Mouse (Mus musculus) gastrocnemius, adult 18-20 months (tissue): ENCODE results near the gene Crp. TPM values are rescaled to one million over a fixed set of nuclear protein-coding genes. Genes with fewer than 3 reads are reported as not detected.

Experiments used
- DNase-seq: peaks from one replicate; pipeline ENCODE4 v3.0.0; 2021; ENCODE audit warnings: low spot score
- total RNA-seq, 2 experiments: library from RNA; stranded (reverse); gene quantifications; 2 replicates each; pipeline ENCODE4 v1.2.3; 2021

The Crp gene
- total RNA-seq, 2 experiments from 2014 or later: not detected

DNA sequence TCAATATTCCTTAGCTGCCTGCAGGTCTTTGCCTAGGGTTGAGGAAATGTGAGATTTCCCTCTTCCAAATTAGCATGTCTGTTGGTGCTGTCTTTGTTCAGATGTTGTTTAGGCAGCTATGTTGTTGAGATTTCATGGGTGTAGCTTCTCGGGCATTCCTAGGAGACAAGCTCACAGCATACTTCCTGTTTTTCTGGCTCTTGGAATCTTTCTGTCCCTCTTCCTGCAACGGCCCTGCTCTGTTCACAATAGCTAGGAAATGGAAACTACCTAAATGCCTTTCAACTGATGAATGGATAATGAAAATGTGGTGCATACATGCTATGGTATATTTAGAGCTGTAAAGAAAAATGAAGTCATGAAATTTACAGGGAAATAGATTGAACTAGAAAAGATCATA lies 13.5 kb downstream of the Crp start:
- no peak for DNase-seq

DNA sequence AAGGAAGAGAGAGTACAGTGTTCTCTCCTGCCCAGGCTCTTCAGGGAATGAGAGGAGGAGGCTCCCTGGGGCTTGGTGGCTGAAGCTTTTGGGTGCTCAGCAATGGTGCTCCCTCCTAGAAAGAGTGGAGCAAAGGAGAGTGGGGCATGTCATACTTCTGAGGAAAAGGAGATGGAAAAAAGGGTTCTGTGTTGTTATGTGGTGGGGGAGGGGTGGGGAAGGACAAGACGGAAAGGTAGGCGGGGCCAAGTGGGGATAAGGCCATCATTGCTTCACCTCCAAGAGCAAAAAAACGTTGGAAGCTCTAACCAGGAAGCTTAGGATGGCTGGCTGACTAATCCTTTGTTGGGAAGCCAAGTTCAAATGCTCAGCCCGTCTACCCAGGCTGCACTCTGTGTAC lies 14.1 kb downstream of the Crp start:
- no peak for DNase-seq

DNA sequence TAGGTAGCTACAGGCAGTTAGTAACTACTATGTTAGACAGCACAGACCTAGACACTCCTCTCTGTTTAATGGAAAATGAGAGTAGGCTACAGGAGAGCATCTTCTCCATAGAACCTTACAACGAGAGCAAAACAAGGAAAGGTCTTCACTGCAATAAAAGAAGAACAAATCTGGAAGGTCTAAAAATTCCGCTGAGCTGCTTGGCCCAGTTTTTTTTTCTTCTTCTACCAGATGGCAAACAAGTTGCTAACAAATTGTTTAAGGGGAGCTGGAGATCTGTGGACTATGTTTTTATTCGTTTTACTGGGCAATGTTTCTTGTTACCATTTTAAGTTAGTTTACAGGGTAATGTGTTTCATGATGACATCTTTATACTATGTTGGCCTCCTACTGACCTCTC lies 53.4 kb downstream of the Crp start:
- DNase-seq: no peak

DNA sequence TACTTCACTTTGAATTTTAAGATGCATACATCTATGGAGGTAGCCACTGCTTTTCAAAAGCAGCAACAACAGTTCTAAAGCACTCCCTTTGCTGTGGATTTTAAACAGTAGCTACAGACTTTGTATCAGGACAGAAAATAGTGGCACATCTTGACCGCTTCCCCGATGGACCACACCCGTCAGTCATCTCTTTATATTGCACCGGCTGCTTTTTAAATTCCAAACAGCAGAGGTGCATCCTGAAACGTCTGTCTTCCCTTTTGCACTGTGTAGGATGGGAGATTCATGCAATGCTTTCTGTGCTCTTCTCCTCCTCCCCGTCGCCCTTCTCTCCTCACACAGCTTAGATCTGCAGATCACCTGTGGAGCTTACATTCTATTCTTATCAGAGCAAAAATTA lies 57.3 kb downstream of the Crp start:
- DNase-seq: no peak

DNA sequence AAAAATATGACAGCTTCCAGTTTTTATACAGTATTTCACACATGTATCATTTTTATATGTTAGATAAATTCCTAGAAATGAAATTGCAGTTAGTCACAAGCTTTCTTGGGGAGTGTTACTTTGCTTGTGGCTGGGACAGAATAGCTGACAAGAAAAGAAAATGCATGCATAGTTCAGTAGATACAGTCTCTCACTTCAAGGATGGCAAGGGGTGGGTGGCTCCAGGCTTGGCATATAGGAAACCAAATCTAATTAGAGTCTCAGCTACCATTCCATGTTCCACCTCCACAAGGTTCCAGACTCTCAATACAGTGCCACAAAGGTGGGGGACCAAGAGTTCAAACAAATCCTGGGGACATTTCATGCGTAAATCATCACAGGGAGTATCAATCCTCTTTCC lies 61.7 kb downstream of the Crp start:
- no peak for DNase-seq

DNA sequence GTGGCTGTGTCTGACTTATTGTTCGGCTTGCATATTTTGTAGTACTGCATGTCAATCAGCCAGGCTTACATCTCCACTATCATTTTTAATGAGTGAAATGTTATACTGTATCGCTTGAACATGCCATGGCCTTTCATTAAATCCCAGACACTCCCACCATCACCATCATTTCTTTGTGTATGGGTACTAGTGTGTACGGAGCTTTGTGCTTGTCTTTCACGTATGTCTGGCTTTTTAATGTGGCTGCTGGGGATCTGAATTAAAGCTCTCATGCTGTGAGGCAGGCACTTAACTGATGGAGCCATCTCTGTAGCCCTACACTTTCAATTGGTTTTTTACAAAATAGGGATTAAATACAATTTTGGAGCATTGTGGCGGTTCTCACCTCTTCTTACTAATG lies 81.3 kb downstream of the Crp start:
- DNase-seq: no peak

DNA sequence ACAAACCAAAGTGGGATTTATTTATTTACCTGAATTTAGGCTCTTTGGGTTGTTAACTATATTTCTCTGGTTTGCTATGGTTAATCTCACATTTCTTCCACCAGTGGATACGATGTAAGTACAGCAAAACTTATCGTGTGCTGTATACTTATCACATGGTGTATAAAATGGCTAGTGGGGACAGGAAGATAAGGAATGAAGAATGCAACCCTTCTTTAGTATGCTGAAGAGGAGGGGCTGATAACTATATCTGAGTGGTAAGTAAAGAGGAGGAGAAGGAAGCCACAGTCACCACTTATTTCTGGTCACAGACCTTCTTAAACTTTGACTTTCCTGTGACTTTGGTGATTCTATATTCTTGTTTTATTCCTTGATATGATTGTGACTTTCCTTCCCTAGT lies 87.5 kb downstream of the Crp start:
- DNase-seq: no peak

DNA sequence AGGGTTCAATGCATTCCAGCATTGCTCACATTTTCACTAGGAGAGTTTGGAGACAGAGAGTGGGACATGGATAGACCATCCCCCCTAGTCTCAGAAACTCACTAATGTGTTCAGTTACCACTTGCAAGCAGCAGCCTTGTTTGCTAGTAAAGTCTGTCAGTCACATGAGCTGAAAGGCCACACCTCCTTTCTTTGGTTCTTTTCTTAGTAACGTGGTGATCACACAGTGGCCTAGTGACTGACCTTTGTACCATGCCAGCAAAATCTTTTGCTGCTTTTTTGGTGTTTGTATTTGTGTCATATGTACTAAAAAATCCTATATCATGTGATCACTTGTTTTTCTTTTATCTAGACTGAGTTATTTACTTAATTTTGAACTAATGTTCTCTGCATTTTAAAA lies 88.0 kb downstream of the Crp start:
- DNase-seq: no peak

DNA sequence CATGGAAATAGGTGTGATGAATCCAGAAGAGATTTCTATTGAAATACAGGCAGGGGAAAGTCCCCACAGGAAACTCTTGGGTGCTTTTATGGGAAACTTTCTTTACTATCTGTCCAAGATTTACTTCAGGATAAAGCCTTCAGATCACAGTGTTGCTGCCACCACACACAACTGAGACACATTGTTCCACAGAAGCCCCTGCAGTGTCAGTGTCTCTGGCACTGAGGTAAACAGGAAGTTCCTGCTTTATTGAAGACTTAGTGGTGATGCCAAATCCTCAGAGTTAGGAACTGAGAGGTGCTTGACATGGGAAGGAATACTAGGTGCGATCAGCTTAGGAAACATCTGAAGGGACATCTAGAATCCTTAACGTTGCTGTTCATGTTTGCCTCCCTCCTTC lies 131.1 kb downstream of the Crp start:
- DNase-seq: no peak

DNA sequence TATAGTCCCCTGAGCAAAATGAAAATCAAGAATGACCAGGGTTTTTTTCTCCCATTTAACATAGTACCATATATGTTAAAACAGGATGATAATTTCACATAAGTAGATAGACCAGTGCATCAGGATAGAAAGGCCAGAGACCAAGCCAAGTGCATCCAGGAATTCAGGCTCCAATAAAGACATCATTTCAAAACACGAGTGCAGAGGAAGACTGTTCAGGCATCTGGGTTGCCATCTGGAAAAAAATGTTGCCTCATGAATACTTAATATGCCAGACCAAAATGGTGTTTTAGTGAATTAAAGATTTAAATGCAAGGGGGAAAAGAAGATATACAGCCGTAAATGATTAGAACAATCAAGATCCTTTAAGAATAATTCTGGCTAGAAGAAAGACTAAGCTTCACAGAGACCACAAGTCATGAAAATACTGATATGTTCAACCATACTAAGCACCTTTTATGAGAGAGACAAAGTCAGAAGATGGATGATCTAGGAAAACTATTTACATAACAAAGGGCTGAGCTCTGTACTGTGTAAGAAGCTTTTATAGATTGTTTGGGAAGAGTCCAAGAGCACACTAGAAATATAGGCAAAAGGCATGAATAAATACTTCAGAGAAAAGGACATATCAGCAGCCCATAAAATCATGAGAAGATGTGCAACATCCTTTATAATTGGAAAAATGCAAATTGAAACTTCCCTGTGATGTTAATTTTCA lies 149.3 kb downstream of the Crp start:
- DNase-seq: no peak

DNA sequence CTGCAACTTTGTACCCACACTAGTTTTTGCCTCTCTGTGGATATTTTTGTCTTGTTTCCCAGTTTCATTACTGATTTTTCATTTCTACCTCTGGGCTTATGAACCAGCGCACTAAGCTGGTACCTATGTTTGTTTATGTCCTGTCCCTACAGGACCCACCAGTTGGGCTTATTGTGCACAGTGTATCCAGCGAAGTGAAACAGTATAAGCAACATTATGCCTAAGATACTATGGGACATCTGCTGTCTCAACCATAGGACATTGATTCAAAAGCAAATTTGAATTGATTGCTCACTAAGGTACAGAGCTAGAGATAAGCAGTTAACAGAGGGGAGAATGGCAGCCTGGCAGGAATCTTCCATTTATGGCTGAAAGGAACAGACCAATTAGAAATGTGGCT lies 150.3 kb downstream of the Crp start:
- no peak for DNase-seq

DNA sequence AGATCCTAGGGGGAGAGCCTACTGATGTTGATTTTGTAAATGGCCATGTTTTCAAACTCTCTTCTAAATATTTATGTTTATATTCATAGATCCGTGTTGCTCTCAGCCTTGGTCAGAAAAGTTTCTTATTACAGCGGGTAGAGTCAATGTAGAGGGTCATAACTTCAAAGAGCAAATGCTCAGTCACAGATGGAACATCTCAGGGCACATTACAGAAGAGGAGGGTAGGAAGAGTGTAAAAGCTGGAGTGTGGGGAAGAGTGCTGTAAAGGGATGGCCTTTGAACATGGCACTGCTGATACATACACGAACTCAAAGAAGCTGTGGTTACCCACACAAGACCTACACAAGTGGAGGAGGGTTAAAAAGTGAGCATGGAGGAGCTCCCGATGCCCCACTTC lies 177.4 kb downstream of the Crp start:
- no peak for DNase-seq

DNA sequence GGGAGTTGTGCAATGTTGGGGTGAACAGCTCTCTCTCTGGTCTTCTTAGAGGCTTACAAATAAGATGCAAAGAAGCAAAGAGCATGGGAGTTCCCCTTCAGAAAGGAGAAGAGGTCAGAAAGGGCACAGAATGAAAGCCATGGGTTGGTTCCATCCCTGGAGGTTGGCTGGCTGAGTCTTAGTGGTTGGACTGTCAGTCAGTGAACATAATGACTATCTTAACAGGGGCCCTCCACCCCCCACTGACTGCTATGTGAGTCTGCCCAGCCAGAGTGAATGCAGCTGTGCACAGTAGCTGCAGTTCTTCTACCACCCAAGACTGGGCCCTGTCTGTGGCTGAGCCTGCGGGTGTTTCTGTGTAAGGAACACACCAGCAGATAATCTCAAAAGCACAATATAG lies 178.8 kb downstream of the Crp start:
- DNase-seq: no peak

Other genes with a start within 250 kb of the Crp start
- gene Slamf9, start 222.7 kb upstream of the Crp start, total RNA-seq: under 1 TPM; 0.28 to 0.30 TPM
- under 1 TPM in 1 of 2 experiments, not detected in 1; 0.19 TPM for gene Igsf9, start 216.3 kb upstream of the Crp start, total RNA-seq
- gene Tagln2, start 198.0 kb upstream of the Crp start, total RNA-seq: 10 to 100 TPM; 14.0 to 28.7 TPM
- under 1 TPM in 1 of 2 experiments, not detected in 1; 0.47 TPM for gene Cfap45, start 177.3 kb upstream of the Crp start, total RNA-seq
- not detected for gene Vsig8, start 142.1 kb upstream of the Crp start, total RNA-seq
- under 1 TPM; 0.18 to 0.24 TPM for gene Slamf8, start 107.5 kb upstream of the Crp start, total RNA-seq
- gene Fcrl6, start 95.5 kb upstream of the Crp start, total RNA-seq: not detected
- 10 to 100 TPM; 29.9 to 35.1 TPM for gene Dusp23, start 65.1 kb upstream of the Crp start, total RNA-seq
- not detected for gene Apcs, start 197.0 kb downstream of the Crp start, total RNA-seq